ENCODE assay signal across 9 mouse cellular contexts in the genomic region with DNA sequence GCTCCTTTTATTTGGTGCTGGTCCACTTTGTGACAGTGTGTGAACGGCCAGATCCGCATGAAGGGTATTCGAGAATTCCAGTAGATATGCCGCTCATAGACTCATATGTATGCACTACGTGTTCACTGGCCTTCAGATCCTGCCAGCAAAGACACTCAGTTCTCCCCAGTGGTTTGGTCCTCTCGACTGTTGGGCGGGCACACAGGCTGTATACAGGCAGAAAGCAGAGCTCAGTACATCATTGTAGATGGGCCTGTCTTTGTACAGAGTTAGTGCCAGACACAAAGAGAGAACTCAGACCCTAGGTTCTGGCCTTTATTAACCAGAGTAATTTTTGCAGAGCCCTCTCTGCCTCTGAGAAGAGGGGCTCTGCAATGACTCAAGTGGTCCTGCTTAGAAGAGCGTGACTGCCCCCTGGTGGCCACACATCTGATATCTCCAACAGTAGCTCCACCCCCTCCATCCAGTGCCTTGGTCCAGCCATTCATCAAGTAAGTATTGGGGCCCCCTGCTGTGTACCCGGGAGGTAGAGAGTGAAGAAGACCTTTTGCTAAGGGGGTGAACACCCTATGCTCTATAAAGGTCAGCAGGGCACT. TPM values are rescaled to one million over a fixed set of nuclear protein-coding genes. Genes with fewer than 3 reads are reported as not detected.
DNase-seq lines count a peak whose midpoint lies in the region; ATAC-seq and TF ChIP-seq lines count a peak whose summit lies in the region.
"Had no signal": no experiment of that assay in that cellular context is flagged by ENCODE, and none has a peak within 500 bp of the region (broad histone marks: within the 10 kb centered on the region; RNA-seq: fewer than 3 reads in every experiment).

No protein-coding gene starts in this region.

- H3K4me3 ChIP-seq in G1E (ENCODE audit: low read depth, low read length) = no peak overlapping the region
- H3K4me3 ChIP-seq in forebrain, embryonic 16.5 days (replicated peaks; ENCODE audit: low read length) = no peak overlapping the region
- H3K4me3 ChIP-seq in layer of hippocampus, adult 2 months = no peak overlapping the region
- no peak overlapping the region for H3K4me3 ChIP-seq in lung, adult 2 months (replicated peaks; ENCODE audit: extremely low read depth, low read depth, low read length)
- H3K4me3 ChIP-seq: myocyte had no signal

- intact Hi-C loops in heart, postnatal 36 days (cut with DNase I) = loop anchor here (1.0 to 10.0 kb wide), 3 partner anchors 20 to 588 kb away; a partner anchor contains a TSS

- H3K9ac ChIP-seq in forebrain, embryonic 16.5 days (replicated peaks; ENCODE audit: low read depth, low read length) = no peak overlapping the region

- H3K36me3 ChIP-seq in G1E (replicated peaks) = no peaks in the 10 kb centered on the region
- no peaks in the 10 kb centered on the region for H3K36me3 ChIP-seq in forebrain, embryonic 16.5 days (ENCODE audit: control insufficient read depth, insufficient read depth)

- 23% methylated on average over 9 of the region's 9 CpGs for WGBS in forebrain, embryonic 16.5 days
- 47% methylated on average over 9 of the region's 9 CpGs for WGBS in lung, adult 2 months

- TF ChIP-seq POLR2A in lung, adult 2 months (IDR thresholded peaks at IDR 0.05; ENCODE audit: borderline replicate concordance, extremely low read depth, low read depth, low read length) = no peak

- no peaks in the 10 kb centered on the region for H3K9me3 ChIP-seq in G1E (replicated peaks)
- no peaks in the 10 kb centered on the region for H3K9me3 ChIP-seq in forebrain, embryonic 16.5 days (ENCODE audit: control insufficient read depth, low read length)

- no peaks in the 10 kb centered on the region for H3K4me1 ChIP-seq in G1E (ENCODE audit: insufficient read depth, low read depth, low read length)
- peaks cover 9% of the 10 kb centered on the region for H3K4me1 ChIP-seq in forebrain, embryonic 16.5 days (replicated peaks; ENCODE audit: control insufficient read depth, insufficient read depth, low read length)
- peaks cover 3% of the 10 kb centered on the region; the same call in 1 of the 2 replicates for H3K4me1 ChIP-seq in lung, adult 2 months (ENCODE audit: control insufficient read depth, insufficient read depth, low read length)

- H3K27ac ChIP-seq in forebrain, embryonic 16.5 days (ENCODE audit: low read length) = peak overlapping the region; percentile 12; the same call in 1 of the 2 replicates
- 0 out of 2 replicates have a peak overlapping the region, but pooled peaks have one; percentile 9 for H3K27ac ChIP-seq in layer of hippocampus, adult 2 months

- H3K4me2 ChIP-seq in forebrain, embryonic 16.5 days (ENCODE audit: low read length) = no peak overlapping the region

- peak; percentile 29; the same call in 1 of the 2 replicates for TF ChIP-seq CTCF in G1E (IDR thresholded peaks at IDR 0.05; ENCODE audit: low read depth, low read length)
- TF ChIP-seq CTCF in layer of hippocampus, adult 2 months (conservative IDR thresholded peaks at IDR 0.05) = peak; percentile 89
- peak; percentile 83 for TF ChIP-seq CTCF in lung, adult 2 months (IDR thresholded peaks at IDR 0.05; ENCODE audit: insufficient read depth, low read length)

- DNase-seq in G1E (ENCODE audit: low spot score) = peak; percentile 13
- peak; percentile 48 for DNase-seq in cerebellum, adult 11-12 months
- DNase-seq in heart, postnatal 36 days = peak; percentile 82 to 86
- peak; percentile 82 to 88 for DNase-seq in layer of hippocampus, adult 2 months (ENCODE audit: low spot score in 2 of 2)
- peak; percentile 80 for DNase-seq in lung, adult 2 months
- peak; percentile 66 for DNase-seq in ovary, postnatal 14 days (ENCODE audit: low spot score)
- DNase-seq in thymus, postnatal 10 days (ENCODE audit: low spot score in 2 of 2) = peak; percentile 36 to 80

- H3K27me3 ChIP-seq in G1E (ENCODE audit: insufficient read depth, low read length) = peaks cover 24% of the 10 kb centered on the region
- no peaks in the 10 kb centered on the region for H3K27me3 ChIP-seq in forebrain, embryonic 16.5 days (replicated peaks; ENCODE audit: control insufficient read depth, insufficient read depth, low read length)

- ATAC-seq in G1E (ENCODE audit: extremely low read depth, insufficient number of reproducible peaks, low FRiP score, poor library complexity, severe bottlenecking) = no peak; the same call in 1 of the 2 replicates
- ATAC-seq in forebrain, embryonic 16.5 days = peak; percentile 89

RNA-seq across cellular contexts. Expression of a gene that starts 30.3 kb away (rescaled TPM):
- total RNA-seq in G1E (2014; fragmentation: Nextera tagmentation) = 34.9 and 50.1 TPM in 2 replicates
- total RNA-seq in G1E (2017) = 26.2 TPM in 2 replicates
- 30.3 and 43.3 TPM in 2 replicates for polyA plus RNA-seq in G1E (2012)
- polyA plus RNA-seq in forebrain, embryonic 16.5 days (2015; fragmentation: Nextera tagmentation; extraction: Ambion mirVana) = 37.5 and 39.6 TPM in 2 replicates
- 10 to 100 TPM; 19.9 to 27.9 TPM for total RNA-seq in heart, postnatal 36 days (2021)
- 10 to 100 TPM; 55.1 to 55.9 TPM for total RNA-seq in layer of hippocampus, adult 2 months (2021)
- polyA plus RNA-seq in lung, adult 2 months (2012; rRNA removed) = 13.5 and 13.9 TPM in 2 replicates

Comparison
In these comparisons a context has a peak if more than half of its experiments do, and no peak if none do; other contexts are left out.
1. DNase-seq: peak in every context shown above with its lines; median percentile 85 in layer of hippocampus, adult 2 months; 84 in heart, postnatal 36 days; 80 in lung, adult 2 months; 66 in ovary, postnatal 14 days; 58 in thymus, postnatal 10 days; 48 in cerebellum, adult 11-12 months; 13 in G1E.
2. CTCF ChIP-seq: peak in every context shown above with its lines; median percentile 89 in layer of hippocampus, adult 2 months; 83 in lung, adult 2 months; 29 in G1E.